Mouse (Mus musculus) NIH3T3 (cell line): ENCODE measurements around the gene Sulf2.

Experiments
- DNase-seq: peaks from one replicate; pipeline ENCODE4 v3.0.0-alpha.2; 2012; ENCODE audit warnings: low read depth

The Sulf2 gene

GRCm38 (mm10) chr2:166059684-166060423 is 95.6 kb downstream of the Sulf2 start:
- DNase-seq: peak; percentile 62

- no peak for DNase-seq
Measured at GRCm38 (mm10) chr2:166054002-166054539, 101.4 kb downstream of the Sulf2 start.

- DNase-seq: no peak
Measured at GRCm38 (mm10) chr2:166051966-166052365, 103.5 kb downstream of the Sulf2 start.

- DNase-seq: no peak
Measured at GRCm38 (mm10) chr2:166051421-166051820, 104.0 kb downstream of the Sulf2 start.

GRCm38 (mm10) chr2:166048852-166049251 is 106.6 kb downstream of the Sulf2 start:
- DNase-seq: no peak

GRCm38 (mm10) chr2:166047931-166048330 is 107.5 kb downstream of the Sulf2 start:
- no peak for DNase-seq

GRCm38 (mm10) chr2:166045549-166046501 is 109.6 kb downstream of the Sulf2 start:
- peak; percentile 81 for DNase-seq

- DNase-seq: peak; percentile 50
Measured at GRCm38 (mm10) chr2:166045006-166045405, 110.5 kb downstream of the Sulf2 start.

- DNase-seq: no peak
Measured at GRCm38 (mm10) chr2:166042542-166042941, 112.9 kb downstream of the Sulf2 start.

- DNase-seq: no peak
Measured at GRCm38 (mm10) chr2:166039681-166040080, 115.8 kb downstream of the Sulf2 start.

GRCm38 (mm10) chr2:166035725-166036124 is 119.7 kb downstream of the Sulf2 start:
- peak; percentile 84 for DNase-seq

GRCm38 (mm10) chr2:166034967-166035490 is 120.4 kb downstream of the Sulf2 start:
- no peak for DNase-seq

- no peak for DNase-seq
Measured at GRCm38 (mm10) chr2:166032628-166033027, 122.8 kb downstream of the Sulf2 start.

- peak; percentile 74 for DNase-seq
Measured at GRCm38 (mm10) chr2:166031120-166031929, 124.1 kb downstream of the Sulf2 start.

GRCm38 (mm10) chr2:166030256-166030995 is 125.0 kb downstream of the Sulf2 start:
- DNase-seq: peak; percentile 24

GRCm38 (mm10) chr2:166029232-166029631 is 126.2 kb downstream of the Sulf2 start:
- no peak for DNase-seq

- no peak for DNase-seq
Measured at GRCm38 (mm10) chr2:166027834-166028233, 127.6 kb downstream of the Sulf2 start.

- no peak for DNase-seq
Measured at GRCm38 (mm10) chr2:166025943-166026342, 129.5 kb downstream of the Sulf2 start.

- DNase-seq: no peak
Measured at GRCm38 (mm10) chr2:166024621-166025020, 130.8 kb downstream of the Sulf2 start.

GRCm38 (mm10) chr2:166024079-166024478 is 131.4 kb downstream of the Sulf2 start:
- no peak for DNase-seq
